In genomic region chr5:135965501-135965930, GRCm38 (mm10) we compare ENCODE assay signal across 8 mouse cellular contexts. TPM values are rescaled to one million over a fixed set of nuclear protein-coding genes. Genes with fewer than 3 reads are reported as not detected.
DNase-seq lines count a peak whose midpoint lies in the region; ATAC-seq lines count a peak whose summit lies in the region.

No protein-coding gene starts in this region.

- peaks cover 19% of the 10 kb centered on the region for H3K4me1 ChIP-seq in embryonic facial prominence, embryonic 13.5 days
- H3K4me1 ChIP-seq in intestine, embryonic 15.5 days (replicated peaks) = peaks cover 10% of the 10 kb centered on the region
- H3K4me1 ChIP-seq in liver, embryonic 15.5 days (replicated peaks) = peaks cover 34% of the 10 kb centered on the region

- peak overlapping the region; percentile 29 for H3K4me3 ChIP-seq in embryonic facial prominence, embryonic 13.5 days
- H3K4me3 ChIP-seq in intestine, embryonic 15.5 days (replicated peaks) = peak overlapping the region; percentile 30
- 0 out of 2 replicates have a peak overlapping the region, but pooled peaks have one; percentile 1 for H3K4me3 ChIP-seq in liver, embryonic 15.5 days (replicated peaks)

- H3K4me2 ChIP-seq in embryonic facial prominence, embryonic 13.5 days = peak overlapping the region; percentile 57
- peak overlapping the region; percentile 66 for H3K4me2 ChIP-seq in intestine, embryonic 15.5 days (replicated peaks)
- H3K4me2 ChIP-seq in liver, embryonic 15.5 days = peak overlapping the region; percentile 41

- peak overlapping the region; percentile 54; the same call in 1 of the 2 replicates for H3K9ac ChIP-seq in embryonic facial prominence, embryonic 13.5 days
- H3K9ac ChIP-seq in intestine, embryonic 15.5 days = peak overlapping the region; percentile 29
- no peak overlapping the region for H3K9ac ChIP-seq in liver, embryonic 15.5 days

- 7% methylated on average over 24 of the region's 24 CpGs for WGBS in embryonic facial prominence, embryonic 13.5 days
- WGBS in intestine, embryonic 15.5 days = 9% methylated on average over 24 of the region's 24 CpGs
- WGBS in liver, embryonic 15.5 days (ENCODE audit: insufficient replicate concordance) = 28% methylated on average over 24 of the region's 24 CpGs

- no peak for ATAC-seq in embryonic facial prominence, embryonic 13.5 days (ENCODE audit: insufficient number of reproducible peaks, insufficient read depth, low FRiP score, low TSS enrichment, low read depth)
- ATAC-seq in intestine, embryonic 15.5 days = no peak
- no peak for ATAC-seq in liver, embryonic 15.5 days (ENCODE audit: insufficient read depth)
- no peak for ATAC-seq in frontal cortex, adult (ENCODE audit: low TSS enrichment)

- H3K27ac ChIP-seq in embryonic facial prominence, embryonic 13.5 days = no peak overlapping the region
- H3K27ac ChIP-seq in intestine, embryonic 15.5 days = 0 out of 2 replicates have a peak overlapping the region, but pooled peaks have one; percentile 9
- no peak overlapping the region for H3K27ac ChIP-seq in liver, embryonic 15.5 days (replicated peaks)

- H3K36me3 ChIP-seq in embryonic facial prominence, embryonic 13.5 days = no peaks in the 10 kb centered on the region
- H3K36me3 ChIP-seq in intestine, embryonic 15.5 days = no peaks in the 10 kb centered on the region
- no peaks in the 10 kb centered on the region for H3K36me3 ChIP-seq in liver, embryonic 15.5 days (replicated peaks)

- no peaks in the 10 kb centered on the region for H3K9me3 ChIP-seq in embryonic facial prominence, embryonic 13.5 days
- H3K9me3 ChIP-seq in intestine, embryonic 15.5 days = no peaks in the 10 kb centered on the region
- H3K9me3 ChIP-seq in liver, embryonic 15.5 days (replicated peaks) = no peaks in the 10 kb centered on the region

- H3K27me3 ChIP-seq in embryonic facial prominence, embryonic 13.5 days = peaks cover 13% of the 10 kb centered on the region; the same call in 1 of the 2 replicates
- H3K27me3 ChIP-seq in intestine, embryonic 15.5 days (replicated peaks) = no peaks in the 10 kb centered on the region
- peaks cover 10% of the 10 kb centered on the region; the same call in 1 of the 2 replicates for H3K27me3 ChIP-seq in liver, embryonic 15.5 days

- peak; percentile 16 to 41 for DNase-seq in thymus, postnatal 36 days
- no peak for DNase-seq in thymus, postnatal 10 days (ENCODE audit: low spot score in 2 of 2)
- DNase-seq in ovary, postnatal 36 days (ENCODE audit: low spot score) = peak; percentile 60
- DNase-seq in left cerebral cortex, adult 18-20 months (ENCODE audit: low spot score in 2 of 2) = no peak

RNA-seq across cellular contexts. Expression of gene Ssc4d, which starts 8.8 kb away (rescaled TPM):
- polyA plus RNA-seq in embryonic facial prominence, embryonic 13.5 days (2015; fragmentation: Nextera tagmentation; extraction: Ambion mirVana) = 3.9 TPM in 2 replicates
- polyA plus RNA-seq in intestine, embryonic 15.5 days (2015; fragmentation: Nextera tagmentation; extraction: Ambion mirVana) = 2.5 and 2.9 TPM in 2 replicates
- polyA plus RNA-seq in liver, embryonic 15.5 days (2015; fragmentation: Nextera tagmentation; extraction: Ambion mirVana) = 1.6 and 1.8 TPM in 2 replicates
- total RNA-seq in left cerebral cortex, adult 18-20 months (2021) = 1 to 10 TPM in 1 of 2 experiments, under 1 TPM in 1; 0.79 to 1.3 TPM

RNA-seq across cellular contexts. Expression of gene Zp3, which starts 14.4 kb away (rescaled TPM):
- polyA plus RNA-seq in embryonic facial prominence, embryonic 13.5 days (2015; fragmentation: Nextera tagmentation; extraction: Ambion mirVana) = not detected in 2 replicates
- 0.80 and 1.5 TPM in 2 replicates for polyA plus RNA-seq in intestine, embryonic 15.5 days (2015; fragmentation: Nextera tagmentation; extraction: Ambion mirVana)
- polyA plus RNA-seq in liver, embryonic 15.5 days (2015; fragmentation: Nextera tagmentation; extraction: Ambion mirVana) = not detected in 2 replicates
- not detected for total RNA-seq in left cerebral cortex, adult 18-20 months (2021)

RNA-seq across cellular contexts. Expression of gene Dtx2, which starts 29.1 kb away (rescaled TPM):
- 31.0 and 34.8 TPM in 2 replicates for polyA plus RNA-seq in embryonic facial prominence, embryonic 13.5 days (2015; fragmentation: Nextera tagmentation; extraction: Ambion mirVana)
- polyA plus RNA-seq in intestine, embryonic 15.5 days (2015; fragmentation: Nextera tagmentation; extraction: Ambion mirVana) = 20.8 and 21.4 TPM in 2 replicates
- polyA plus RNA-seq in liver, embryonic 15.5 days (2015; fragmentation: Nextera tagmentation; extraction: Ambion mirVana) = 6.7 and 6.9 TPM in 2 replicates
- 10 to 100 TPM in 1 of 2 experiments, 1 to 10 TPM in 1; 8.3 to 10.2 TPM for total RNA-seq in left cerebral cortex, adult 18-20 months (2021)

RNA-seq across cellular contexts. Expression of gene Ywhag, which starts 31.1 kb away (rescaled TPM):
- 164 and 178 TPM in 2 replicates for polyA plus RNA-seq in embryonic facial prominence, embryonic 13.5 days (2015; fragmentation: Nextera tagmentation; extraction: Ambion mirVana)
- 151 and 154 TPM in 2 replicates for polyA plus RNA-seq in intestine, embryonic 15.5 days (2015; fragmentation: Nextera tagmentation; extraction: Ambion mirVana)
- 60.9 and 65.4 TPM in 2 replicates for polyA plus RNA-seq in liver, embryonic 15.5 days (2015; fragmentation: Nextera tagmentation; extraction: Ambion mirVana)
- total RNA-seq in left cerebral cortex, adult 18-20 months (2021) = 1,000 to 10,000 TPM; 1,157 to 1,215 TPM

Comparison
In these comparisons a context has a peak if more than half of its experiments do, and no peak if none do; other contexts are left out.
1. DNase-seq: peak in thymus, postnatal 36 days (2 of 2) and ovary, postnatal 36 days (single experiment); none in thymus, postnatal 10 days (0 of 2) and left cerebral cortex, adult 18-20 months (0 of 2).
2. Peak in every context shown above with its lines, with median percentiles within 50 percentile points of each other: H3K4me2 ChIP-seq and H3K4me3 ChIP-seq.